Mouse (Mus musculus) kidney, postnatal 0 days (tissue): ENCODE measurements at regions not wholly inside any gene's neighbourhood (a gene's known extent, or its start where the extent isn't known, plus 50 kb on each side); places are given as distances from the start of the nearest gene placed in this dataset.

Source experiments
- ATAC-seq: fragments of 200-750 bp; cut with Nextera tagmentation; replicated peaks from 2 replicates; pipeline ENCODE4 v1.8.0; 2017; ENCODE audit warnings: low read depth, moderate number of reproducible peaks, moderate TSS enrichment, moderate library complexity; ENCODE audit not compliant: low FRiP score
- DNase-seq: peaks from one replicate; pipeline ENCODE4 v3.0.0-alpha.2; 2016; ENCODE audit warnings: low spot score
- H3K27ac ChIP-seq: fragments of 300-500 bp; sonication (generic); 2 replicates; pipeline ENCODE4 v1.5.1; 2014; ENCODE audit warnings: mild to moderate bottlenecking
- H3K27me3 ChIP-seq: fragments of 300-500 bp; sonication (generic); 2 replicates; pipeline ENCODE4 v1.6.1; 2014; ENCODE audit warnings: low read length, mixed read lengths; ENCODE audit not compliant: insufficient read depth
- H3K36me3 ChIP-seq: fragments of 300-500 bp; sonication (generic); 2 replicates; pipeline ENCODE4 v1.6.1; 2014; ENCODE audit warnings: low read length, mixed read lengths; ENCODE audit not compliant: insufficient read depth
- H3K4me1 ChIP-seq: fragments of 300-500 bp; sonication (generic); replicated peaks from 2 replicates; pipeline ENCODE4 v1.6.1; 2014; ENCODE audit warnings: antibody characterized with exemption, low read length, mixed read lengths; ENCODE audit not compliant: insufficient read depth
- H3K4me2 ChIP-seq: fragments of 300-500 bp; sonication (generic); 2 replicates; pipeline ENCODE4 v1.6.1; 2014; ENCODE audit warnings: mild to moderate bottlenecking, low read length, moderate library complexity, mixed read lengths
- H3K4me3 ChIP-seq: fragments of 300-500 bp; sonication (generic); replicated peaks from 2 replicates; pipeline ENCODE4 v1.5.1; 2014; ENCODE audit warnings: low read depth, low read length
- H3K9ac ChIP-seq: fragments of 300-500 bp; sonication (generic); 2 replicates; pipeline ENCODE4 v1.6.1; 2014; ENCODE audit warnings: low read depth, low read length
- H3K9me3 ChIP-seq: fragments of 300-500 bp; sonication (generic); replicated peaks from 2 replicates; pipeline ENCODE4 v1.6.1; 2016; ENCODE audit warnings: low read length, inconsistent platforms, mixed read lengths
- CTCF ChIP-seq: IDR thresholded peaks from 2 replicates; pipeline ENCODE4 v1.5.1; 2016; ENCODE audit warnings: antibody characterized with exemption, low read depth, mild to moderate bottlenecking, moderate library complexity
- WGBS: fragments of 180-500 bp; shearing (Covaris S2); extraction: QIAGEN DNeasy Blood & Tissue Kit; methylation state at CpG from one replicate; pipeline ENCODE4 v1.1.7; 2014; 5-methylcytosine and 5-hydroxymethylcytosine counted together

DNA sequence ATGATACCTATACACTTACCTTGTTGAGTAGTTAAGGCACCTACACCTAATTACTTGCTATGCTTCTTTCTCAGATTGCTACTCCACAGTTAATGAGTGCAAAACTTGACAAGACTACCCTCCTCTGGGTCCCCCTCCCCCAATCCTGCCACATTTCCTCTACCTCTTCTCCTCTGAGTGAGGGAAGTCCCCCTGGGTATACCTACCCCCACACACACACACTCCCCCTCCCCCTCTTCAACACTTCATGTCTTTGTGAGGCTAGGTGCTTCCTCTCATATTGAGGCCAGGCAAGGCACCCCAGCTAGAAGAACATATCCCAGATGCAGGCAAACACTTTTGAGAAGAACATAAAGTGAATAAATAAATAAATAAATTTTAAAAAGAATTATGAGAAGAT is 90.3 kb upstream of the Ube2e3 start:
- Histone ChIP-seq H3K4me3 (no peak overlapping the region), H3K4me2 (no peak overlapping the region), H3K9me3 (no peaks in the 10 kb centered on the region), H3K36me3 (no peaks in the 10 kb centered on the region), H3K9ac (no peak overlapping the region), H3K27ac (no peak overlapping the region), H3K27me3 (no peaks in the 10 kb centered on the region), H3K4me1 (no peaks in the 10 kb centered on the region)
- DNase-seq (no peak), ATAC-seq (no peak)
- no peak for TF ChIP-seq CTCF

GRCm38 (mm10) chr2:78754362-78754761 is 113.6 kb upstream of the Ube2e3 start:
- 88% methylated on average over 6 of the region's 6 CpGs for WGBS
- H3K4me2 ChIP-seq, result no peak overlapping the region
- no peak for TF ChIP-seq CTCF
- H3K9ac ChIP-seq, result no peak overlapping the region
- no peak for DNase-seq
- no peak for ATAC-seq
- no peaks in the 10 kb centered on the region for H3K4me1 ChIP-seq
- no peaks in the 10 kb centered on the region for H3K36me3 ChIP-seq
- H3K9me3 ChIP-seq, result no peaks in the 10 kb centered on the region
- H3K27ac ChIP-seq, result no peak overlapping the region
- no peak overlapping the region for H3K4me3 ChIP-seq
- no peaks in the 10 kb centered on the region for H3K27me3 ChIP-seq

DNA sequence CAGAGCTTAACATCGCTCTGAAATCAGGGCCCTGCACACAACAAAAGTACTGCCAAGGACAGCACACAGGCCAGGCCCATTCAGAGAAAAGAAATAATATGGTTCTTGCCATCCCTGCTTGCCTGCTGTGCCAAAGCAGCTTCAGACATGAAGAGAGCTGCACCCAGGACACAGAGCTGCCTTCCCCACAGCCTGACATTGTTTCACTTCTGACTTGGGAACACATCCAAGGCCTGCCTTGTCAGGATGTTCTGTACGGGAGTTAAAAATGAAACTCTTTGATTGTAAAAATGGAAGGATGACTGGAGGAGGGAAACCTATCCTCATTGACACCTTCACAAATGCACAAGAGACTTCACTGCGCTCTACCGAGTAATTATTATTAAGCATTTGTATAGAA is 114.0 kb upstream of the Ube2e3 start:
- no peaks in the 10 kb centered on the region for H3K36me3 ChIP-seq
- no peaks in the 10 kb centered on the region for H3K4me1 ChIP-seq
- DNase-seq, result no peak
- H3K4me2 ChIP-seq, result no peak overlapping the region
- no peaks in the 10 kb centered on the region for H3K9me3 ChIP-seq
- H3K27ac ChIP-seq, result no peak overlapping the region
- ATAC-seq, result no peak
- H3K27me3 ChIP-seq, result no peaks in the 10 kb centered on the region
- H3K4me3 ChIP-seq, result no peak overlapping the region
- 81% methylated on average over 4 of the region's 4 CpGs for WGBS
- no peak overlapping the region for H3K9ac ChIP-seq
- TF ChIP-seq CTCF, result no peak

- Histone ChIP-seq H3K9ac (no peak overlapping the region), H3K9me3 (no peaks in the 10 kb centered on the region), H3K4me2 (no peak overlapping the region), H3K4me3 (no peak overlapping the region), H3K27me3 (no peaks in the 10 kb centered on the region), H3K36me3 (no peaks in the 10 kb centered on the region), H3K27ac (no peak overlapping the region), H3K4me1 (no peaks in the 10 kb centered on the region)
- ATAC-seq, result no peak
- DNase-seq, result no peak
- 75% methylated on average over 6 of the region's 6 CpGs for WGBS
- no peak for TF ChIP-seq CTCF
Measured at GRCm38 (mm10) chr2:78730161-78730560, 137.8 kb upstream of the Ube2e3 start.

GRCm38 (mm10) chr2:78726060-78726459 is 141.9 kb upstream of the Ube2e3 start:
- H3K27me3 ChIP-seq, result no peaks in the 10 kb centered on the region
- H3K9ac ChIP-seq, result no peak overlapping the region
- ATAC-seq (no peak; the same call in 1 of the 2 replicates), DNase-seq (peak; percentile 34)
- WGBS, result 65% methylated on average over 7 of the region's 7 CpGs
- no peaks in the 10 kb centered on the region for H3K36me3 ChIP-seq
- H3K4me2 ChIP-seq, result no peak overlapping the region
- no peak overlapping the region for H3K27ac ChIP-seq
- no peaks in the 10 kb centered on the region for H3K9me3 ChIP-seq
- no peak for TF ChIP-seq CTCF
- no peak overlapping the region for H3K4me3 ChIP-seq
- no peaks in the 10 kb centered on the region for H3K4me1 ChIP-seq

DNA sequence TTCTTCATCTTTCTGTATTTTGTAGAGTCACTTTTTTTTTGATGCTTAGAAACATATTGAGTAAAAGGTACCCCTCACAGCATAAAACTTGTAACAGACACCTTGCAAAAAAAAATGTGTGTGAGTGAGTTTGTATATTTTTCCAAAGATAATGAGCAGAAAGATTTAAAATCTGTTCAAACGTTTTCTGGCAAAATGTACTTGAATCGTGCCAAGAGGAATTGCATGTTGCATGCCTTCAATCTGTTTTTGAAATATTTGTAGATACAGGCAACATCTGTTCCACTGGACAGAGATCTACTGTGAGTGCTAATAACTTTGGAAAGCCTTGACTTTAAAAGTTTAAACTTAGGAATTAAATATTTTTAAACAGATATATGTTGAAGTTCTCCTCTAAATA is 143.5 kb upstream of the Ube2e3 start:
- Histone ChIP-seq H3K4me3 (no peak overlapping the region), H3K36me3 (no peaks in the 10 kb centered on the region), H3K27me3 (no peaks in the 10 kb centered on the region), H3K27ac (no peak overlapping the region), H3K4me2 (no peak overlapping the region), H3K9ac (no peak overlapping the region), H3K4me1 (no peaks in the 10 kb centered on the region), H3K9me3 (no peaks in the 10 kb centered on the region)
- ATAC-seq (no peak), DNase-seq (no peak)
- WGBS, result 40% methylated on average over 2 of the region's 2 CpGs
- no peak for TF ChIP-seq CTCF

- no peak overlapping the region for H3K4me2 ChIP-seq
- no peak for TF ChIP-seq CTCF
- no peak for DNase-seq
Measured at GRCm38 (mm10) chr2:78723423-78723822, 144.5 kb upstream of the Ube2e3 start.

More at GRCm38 (mm10) chr2:78723423-78723822, 144.5 kb upstream of the Ube2e3 start:
- H3K4me3 ChIP-seq, result no peak overlapping the region
- H3K36me3 ChIP-seq, result no peaks in the 10 kb centered on the region
- H3K9ac ChIP-seq, result no peak overlapping the region
- WGBS, result 98% methylated on average over 3 of the region's 3 CpGs
- H3K9me3 ChIP-seq, result no peaks in the 10 kb centered on the region
- no peak for ATAC-seq
- H3K27me3 ChIP-seq, result no peaks in the 10 kb centered on the region
- H3K27ac ChIP-seq, result no peak overlapping the region
- no peaks in the 10 kb centered on the region for H3K4me1 ChIP-seq
